Mouse (Mus musculus) heart, adult 2 months (tissue): ENCODE results near the gene Zbtb8b.

Experiments
- CTCF ChIP-seq: fragments of 200-600 bp; IDR thresholded peaks from 2 replicates; pipeline ENCODE4 v1.8.1; 2022; ENCODE audit warnings: antibody characterized with exemption, mild to moderate bottlenecking, moderate library complexity
- POLR2A ChIP-seq: fragments of 200-500 bp; IDR thresholded peaks from 2 replicates; pipeline ENCODE4 v1.6.1; 2011; ENCODE audit warnings: mild to moderate bottlenecking, low read depth, low read length, control low read depth; ENCODE audit not compliant: insufficient read depth

DNA sequence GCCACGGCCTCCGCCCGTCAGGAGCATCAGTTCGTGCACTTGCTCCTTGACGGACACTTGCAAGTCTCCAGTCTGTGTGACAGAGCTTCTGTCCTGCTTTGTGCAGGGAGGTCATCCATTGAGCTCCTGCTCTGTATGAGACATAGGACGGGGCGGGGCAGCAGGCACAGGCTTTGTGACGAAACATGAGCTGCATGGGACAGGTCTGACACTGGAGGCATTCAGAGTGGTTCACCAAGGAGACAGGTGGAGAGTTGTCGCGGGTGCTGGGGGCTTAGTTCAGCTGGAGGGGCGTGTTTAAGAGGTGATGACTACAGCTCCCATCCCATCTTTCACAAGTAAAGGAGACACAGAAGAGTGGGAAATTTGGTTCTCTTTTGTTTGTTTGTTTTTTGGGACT lies 35.4 kb upstream of the Zbtb8b start:
- TF ChIP-seq CTCF (no peak), POLR2A (no peak)
